Mouse (Mus musculus): ENCODE data around the gene Phf3. TPM values are rescaled to one million over a fixed set of nuclear protein-coding genes. Genes with fewer than 3 reads are reported as not detected.

The Phf3 gene
- polyA plus RNA-seq, 1 experiment from 2014 or later = 27.7 TPM

DNA sequence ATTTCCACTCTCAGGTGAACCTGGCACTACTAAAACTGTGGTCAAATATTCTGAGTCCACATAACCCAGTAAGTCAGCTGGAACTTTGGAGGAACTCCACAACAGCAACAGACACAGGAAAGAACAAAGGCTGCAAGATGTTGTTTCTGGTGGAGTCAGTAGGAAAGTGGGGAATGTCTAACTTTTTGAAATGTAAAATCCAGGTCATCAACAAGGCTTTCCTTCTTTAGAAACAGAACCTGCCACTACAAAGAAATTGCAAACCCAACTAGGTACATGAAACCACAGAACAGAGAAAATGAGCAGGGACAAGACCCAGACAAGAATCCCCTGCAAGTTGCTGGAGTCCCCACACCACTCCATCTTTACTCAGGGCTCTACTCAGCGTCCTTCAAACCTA is 26.0 kb downstream of the Phf3 start:
- H3K36me3 ChIP-seq (ENCODE audit: control insufficient read depth, insufficient read depth, low read length) = no peaks in the 10 kb centered on the region
- H3K9ac ChIP-seq (ENCODE audit: low read length) = no peak overlapping the region
- no peak for ATAC-seq (ENCODE audit: low read depth)
- H3K4me3 ChIP-seq (ENCODE audit: low read length) = no peak overlapping the region
- WGBS = 12% methylated on average over 1 of the region's 1 CpGs
- H3K27ac ChIP-seq (ENCODE audit: low read length) = no peak overlapping the region
- no peak overlapping the region for H3K4me2 ChIP-seq (ENCODE audit: low read depth, low read length)
- no peaks in the 10 kb centered on the region for H3K27me3 ChIP-seq (ENCODE audit: control insufficient read depth, insufficient read depth, low read depth, low read length)
- no peaks in the 10 kb centered on the region for H3K9me3 ChIP-seq (ENCODE audit: control insufficient read depth, low read length)
- no peaks in the 10 kb centered on the region for H3K4me1 ChIP-seq (replicated peaks; ENCODE audit: control insufficient read depth, insufficient read depth, low read length)

DNA sequence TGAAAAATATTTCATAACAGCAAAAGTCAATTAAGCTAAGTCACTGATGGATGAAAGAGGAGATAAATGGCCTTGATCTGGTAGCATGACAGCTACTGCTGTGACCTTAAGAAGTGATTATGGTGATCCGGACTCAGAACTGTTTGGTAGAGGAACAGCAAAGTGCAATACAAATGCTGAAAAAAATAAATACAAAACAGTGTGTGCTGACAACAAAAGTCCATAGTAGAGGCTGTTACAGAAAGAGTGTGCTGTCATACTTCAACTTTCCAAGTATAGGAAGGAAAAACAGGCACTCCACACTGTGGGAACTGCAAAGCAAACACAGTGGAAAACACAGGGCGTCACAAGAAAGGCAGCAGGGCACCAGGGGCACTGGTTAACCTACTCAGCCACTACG is 34.1 kb downstream of the Phf3 start:
- no peaks in the 10 kb centered on the region for H3K4me1 ChIP-seq (replicated peaks; ENCODE audit: control insufficient read depth, insufficient read depth, low read length)
- no peak overlapping the region for H3K4me2 ChIP-seq (ENCODE audit: low read depth, low read length)
- ATAC-seq (ENCODE audit: low read depth) = no peak
- H3K36me3 ChIP-seq (ENCODE audit: control insufficient read depth, insufficient read depth, low read length) = peaks cover 4% of the 10 kb centered on the region; the same call in 1 of the 2 replicates
- no peak overlapping the region for H3K27ac ChIP-seq (ENCODE audit: low read length)
- H3K9ac ChIP-seq (ENCODE audit: low read length) = no peak overlapping the region
- H3K4me3 ChIP-seq (ENCODE audit: low read length) = no peak overlapping the region
- H3K27me3 ChIP-seq (ENCODE audit: control insufficient read depth, insufficient read depth, low read depth, low read length) = no peaks in the 10 kb centered on the region
- H3K9me3 ChIP-seq (ENCODE audit: control insufficient read depth, low read length) = no peaks in the 10 kb centered on the region
- WGBS = 43% methylated on average over 3 of the region's 3 CpGs

DNA sequence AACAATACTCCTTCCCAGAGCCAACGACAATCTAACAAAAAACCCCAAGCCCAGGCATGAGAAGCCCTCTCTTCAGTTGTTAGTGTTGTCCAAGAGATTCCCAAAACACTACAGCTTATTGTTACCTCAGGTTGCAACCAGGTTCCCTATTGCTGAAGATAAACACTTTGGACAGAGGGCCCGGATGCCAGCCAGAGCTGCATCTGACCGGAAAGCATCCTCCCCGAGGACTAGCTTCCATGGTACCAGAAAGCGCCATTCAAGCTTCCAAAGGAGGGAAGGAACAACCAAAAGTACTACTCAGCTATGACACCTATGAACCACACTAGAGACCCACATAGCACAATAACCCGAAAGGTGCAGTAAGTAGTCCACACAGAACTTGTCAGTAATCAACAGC is 38.2 kb downstream of the Phf3 start:
- no peak overlapping the region for H3K9ac ChIP-seq (ENCODE audit: low read length)
- H3K27me3 ChIP-seq (ENCODE audit: control insufficient read depth, insufficient read depth, low read depth, low read length) = no peaks in the 10 kb centered on the region
- H3K36me3 ChIP-seq (ENCODE audit: control insufficient read depth, insufficient read depth, low read length) = peaks cover 2% of the 10 kb centered on the region; the same call in 1 of the 2 replicates
- WGBS = 91% methylated on average over 6 of the region's 6 CpGs
- no peak overlapping the region for H3K4me3 ChIP-seq (ENCODE audit: low read length)
- no peak overlapping the region for H3K4me2 ChIP-seq (ENCODE audit: low read depth, low read length)
- H3K27ac ChIP-seq (ENCODE audit: low read length) = no peak overlapping the region
- no peaks in the 10 kb centered on the region for H3K9me3 ChIP-seq (ENCODE audit: control insufficient read depth, low read length)
- no peak for ATAC-seq (ENCODE audit: low read depth)
- H3K4me1 ChIP-seq (replicated peaks; ENCODE audit: control insufficient read depth, insufficient read depth, low read length) = no peaks in the 10 kb centered on the region

DNA sequence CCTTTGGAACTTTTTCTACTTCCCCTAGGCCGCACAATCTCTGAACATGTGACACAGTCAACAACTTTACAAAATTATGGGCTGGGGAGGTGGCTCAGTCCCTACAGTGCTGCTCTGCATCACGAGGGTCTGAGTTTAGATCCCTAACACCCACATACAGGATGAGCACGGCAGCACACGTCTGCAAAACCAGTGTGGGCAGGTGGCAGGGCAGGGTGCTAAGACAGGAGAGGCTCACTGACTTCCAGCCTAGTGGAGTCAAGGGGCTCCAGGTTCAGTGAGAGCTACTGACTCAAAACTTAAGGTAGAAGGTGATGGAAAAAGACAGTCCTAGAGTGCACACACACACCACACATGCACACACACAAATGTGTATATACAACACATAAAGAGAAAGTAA is 40.9 kb downstream of the Phf3 start:
- no peaks in the 10 kb centered on the region for H3K27me3 ChIP-seq (ENCODE audit: control insufficient read depth, insufficient read depth, low read depth, low read length)
- WGBS = 79% methylated on average over 4 of the region's 4 CpGs
- H3K27ac ChIP-seq (ENCODE audit: low read length) = no peak overlapping the region
- no peak for ATAC-seq (ENCODE audit: low read depth)
- no peak overlapping the region for H3K4me3 ChIP-seq (ENCODE audit: low read length)
- peaks cover 4% of the 10 kb centered on the region; the same call in 1 of the 2 replicates for H3K36me3 ChIP-seq (ENCODE audit: control insufficient read depth, insufficient read depth, low read length)
- no peak overlapping the region for H3K4me2 ChIP-seq (ENCODE audit: low read depth, low read length)
- no peaks in the 10 kb centered on the region for H3K4me1 ChIP-seq (replicated peaks; ENCODE audit: control insufficient read depth, insufficient read depth, low read length)
- H3K9me3 ChIP-seq (ENCODE audit: control insufficient read depth, low read length) = no peaks in the 10 kb centered on the region
- H3K9ac ChIP-seq (ENCODE audit: low read length) = no peak overlapping the region

DNA sequence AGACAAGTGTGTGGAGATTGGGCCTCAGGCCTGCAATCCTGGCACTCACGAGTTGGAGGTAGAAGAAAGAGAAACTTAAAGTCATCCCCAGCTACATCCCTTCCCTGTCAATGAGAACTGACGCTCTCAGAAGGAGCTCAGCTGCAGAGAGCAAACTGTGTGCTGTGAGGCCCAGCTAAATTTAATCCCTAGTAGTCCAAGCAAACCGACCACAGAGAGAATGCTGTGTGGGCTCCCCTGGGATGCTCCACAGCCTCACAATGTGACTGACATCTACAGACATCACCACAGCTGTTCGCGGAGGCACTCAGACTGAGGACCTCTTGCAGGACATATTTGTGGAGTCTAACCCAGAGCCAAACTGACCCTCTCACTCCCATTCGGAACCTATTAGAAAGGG is 54.3 kb downstream of the Phf3 start:
- Histone ChIP-seq H3K4me3 (ENCODE audit: low read length) (no peak overlapping the region), H3K4me2 (ENCODE audit: low read depth, low read length) (no peak overlapping the region), H3K27me3 (ENCODE audit: control insufficient read depth, insufficient read depth, low read depth, low read length) (no peaks in the 10 kb centered on the region), H3K27ac (ENCODE audit: low read length) (no peak overlapping the region), H3K9me3 (ENCODE audit: control insufficient read depth, low read length) (no peaks in the 10 kb centered on the region), H3K36me3 (ENCODE audit: control insufficient read depth, insufficient read depth, low read length) (peaks cover 16% of the 10 kb centered on the region), H3K9ac (ENCODE audit: low read length) (no peak overlapping the region), H3K4me1 (replicated peaks; ENCODE audit: control insufficient read depth, insufficient read depth, low read length) (no peaks in the 10 kb centered on the region)
- ATAC-seq (ENCODE audit: low read depth) = no peak
- whole genome bisulfite sequencing = 93% methylated on average over 6 of the region's 6 CpGs

DNA sequence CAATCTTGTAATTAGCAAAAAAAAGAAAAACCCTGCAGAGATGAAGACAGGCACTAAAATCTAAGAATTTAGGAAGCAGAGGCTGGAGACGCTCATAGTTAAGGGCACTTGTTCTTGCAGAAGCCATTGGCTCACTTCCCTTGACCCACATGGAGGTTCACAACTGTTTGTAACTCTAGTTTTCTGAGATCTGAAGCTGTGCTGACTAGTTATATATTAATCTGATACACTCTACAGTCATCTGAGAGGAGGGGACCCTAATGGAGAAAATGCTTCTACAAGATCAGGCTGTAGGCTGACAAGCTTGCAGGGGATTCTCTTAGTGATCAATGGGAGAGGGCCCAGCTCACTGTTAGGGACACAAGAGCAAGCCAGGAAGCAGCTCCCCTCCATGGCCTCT is 58.1 kb downstream of the Phf3 start:
- Histone ChIP-seq H3K27me3 (ENCODE audit: control insufficient read depth, insufficient read depth, low read depth, low read length) (no peaks in the 10 kb centered on the region), H3K27ac (ENCODE audit: low read length) (no peak overlapping the region), H3K4me1 (replicated peaks; ENCODE audit: control insufficient read depth, insufficient read depth, low read length) (no peaks in the 10 kb centered on the region), H3K4me3 (ENCODE audit: low read length) (no peak overlapping the region), H3K9me3 (ENCODE audit: control insufficient read depth, low read length) (no peaks in the 10 kb centered on the region), H3K4me2 (ENCODE audit: low read depth, low read length) (no peak overlapping the region), H3K9ac (ENCODE audit: low read length) (no peak overlapping the region), H3K36me3 (ENCODE audit: control insufficient read depth, insufficient read depth, low read length) (peaks cover 32% of the 10 kb centered on the region)
- 73% methylated on average over 1 of the region's 1 CpGs for WGBS
- no peak for ATAC-seq (ENCODE audit: low read depth)

DNA sequence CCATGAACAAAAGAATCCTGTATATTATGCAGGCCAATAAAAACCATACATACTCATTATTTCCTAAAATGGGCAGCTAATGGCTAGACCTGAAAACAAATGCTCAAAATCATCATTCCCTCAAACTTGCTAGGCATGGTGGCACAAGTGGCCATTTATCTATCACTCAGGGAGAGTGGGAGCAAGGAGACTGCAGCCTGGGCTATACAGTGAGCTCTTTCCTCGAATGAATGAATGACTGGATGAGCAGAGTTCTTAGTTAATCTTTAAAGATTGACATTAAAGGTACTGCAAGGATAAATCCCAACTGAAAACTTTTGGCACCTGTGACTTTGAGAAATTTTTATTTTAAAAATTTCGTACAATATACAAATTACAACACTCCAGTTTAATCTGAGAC is 58.7 kb downstream of the Phf3 start:
- Histone ChIP-seq H3K9ac (ENCODE audit: low read length) (no peak overlapping the region), H3K4me2 (ENCODE audit: low read depth, low read length) (no peak overlapping the region), H3K4me1 (replicated peaks; ENCODE audit: control insufficient read depth, insufficient read depth, low read length) (no peaks in the 10 kb centered on the region), H3K9me3 (ENCODE audit: control insufficient read depth, low read length) (no peaks in the 10 kb centered on the region), H3K36me3 (ENCODE audit: control insufficient read depth, insufficient read depth, low read length) (peaks cover 33% of the 10 kb centered on the region), H3K27ac (ENCODE audit: low read length) (no peak overlapping the region), H3K4me3 (ENCODE audit: low read length) (no peak overlapping the region), H3K27me3 (ENCODE audit: control insufficient read depth, insufficient read depth, low read depth, low read length) (no peaks in the 10 kb centered on the region)
- ATAC-seq (ENCODE audit: low read depth) = no peak
- 86% methylated on average over 2 of the region's 2 CpGs for WGBS

DNA sequence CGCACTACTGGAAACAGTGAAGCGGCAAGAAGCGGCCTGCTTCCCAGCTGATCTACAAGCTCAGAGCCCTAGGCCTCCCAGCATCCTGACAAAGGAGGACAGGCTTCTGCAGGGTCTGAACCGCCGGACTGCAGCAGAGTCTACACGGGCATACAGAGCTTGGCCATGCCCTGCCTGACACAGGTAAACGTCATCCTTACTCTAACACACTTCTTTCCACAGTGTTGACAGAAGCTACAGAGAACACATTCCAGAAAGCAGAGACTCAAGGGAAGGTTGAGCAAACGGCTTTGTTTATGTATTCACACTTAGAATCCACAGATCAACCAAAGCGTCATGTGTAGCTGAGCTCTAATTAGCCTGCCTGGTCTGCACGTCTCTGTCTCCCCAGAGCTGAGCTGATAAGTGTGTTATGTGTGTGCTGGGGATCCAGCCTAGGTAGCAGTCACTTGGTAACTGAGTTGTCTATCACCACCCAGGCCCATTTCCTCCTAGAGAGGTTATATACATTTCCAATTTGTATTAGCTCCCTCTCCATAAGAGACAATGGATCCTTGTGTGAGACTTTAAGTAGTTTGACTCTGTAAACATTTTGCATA is 65.5 kb downstream of the Phf3 start:
- H3K9ac ChIP-seq (ENCODE audit: low read length) = no peak overlapping the region
- H3K27me3 ChIP-seq (ENCODE audit: control insufficient read depth, insufficient read depth, low read depth, low read length) = no peaks in the 10 kb centered on the region
- H3K27ac ChIP-seq (ENCODE audit: low read length) = no peak overlapping the region
- H3K4me2 ChIP-seq (ENCODE audit: low read depth, low read length) = no peak overlapping the region
- no peak for ATAC-seq (ENCODE audit: low read depth)
- H3K9me3 ChIP-seq (ENCODE audit: control insufficient read depth, low read length) = no peaks in the 10 kb centered on the region
- 51% methylated on average over 10 of the region's 10 CpGs for WGBS
- peaks cover 60% of the 10 kb centered on the region for H3K36me3 ChIP-seq (ENCODE audit: control insufficient read depth, insufficient read depth, low read length)
- no peaks in the 10 kb centered on the region for H3K4me1 ChIP-seq (replicated peaks; ENCODE audit: control insufficient read depth, insufficient read depth, low read length)
- no peak overlapping the region for H3K4me3 ChIP-seq (ENCODE audit: low read length)

DNA sequence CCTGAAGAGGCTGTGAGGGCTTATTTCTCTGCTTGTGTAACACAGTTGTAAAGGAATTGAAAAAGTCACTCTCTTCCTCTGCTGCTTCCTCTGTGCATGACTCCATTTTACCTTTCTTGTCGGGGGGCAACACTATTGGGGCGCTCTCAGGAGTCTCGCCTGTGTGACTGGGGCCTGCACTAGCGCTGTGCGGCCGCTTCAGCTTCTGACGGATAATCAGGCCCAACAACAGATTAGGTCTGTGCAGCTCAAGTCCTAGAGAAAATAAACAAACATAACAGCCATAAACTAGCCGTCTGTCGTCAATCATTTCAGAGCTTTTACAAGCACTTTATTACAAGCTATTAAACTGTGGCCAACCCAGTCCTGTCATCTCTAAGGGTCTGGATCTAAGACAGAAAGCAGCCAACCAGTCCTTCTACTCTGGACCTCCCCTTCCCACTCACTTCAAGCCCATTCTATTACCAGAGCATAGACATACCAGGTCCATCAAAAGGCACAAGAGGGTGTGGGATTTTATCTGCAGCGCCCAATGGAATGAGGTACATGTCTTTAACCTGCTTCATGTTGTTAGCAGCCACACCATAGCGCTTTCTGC is 67.9 kb downstream of the Phf3 start:
- Histone ChIP-seq H3K4me1 (replicated peaks; ENCODE audit: control insufficient read depth, insufficient read depth, low read length) (no peaks in the 10 kb centered on the region), H3K36me3 (ENCODE audit: control insufficient read depth, insufficient read depth, low read length) (peaks cover 46% of the 10 kb centered on the region), H3K27ac (ENCODE audit: low read length) (no peak overlapping the region), H3K9ac (ENCODE audit: low read length) (no peak overlapping the region), H3K27me3 (ENCODE audit: control insufficient read depth, insufficient read depth, low read depth, low read length) (no peaks in the 10 kb centered on the region), H3K4me3 (ENCODE audit: low read length) (no peak overlapping the region), H3K4me2 (ENCODE audit: low read depth, low read length) (no peak overlapping the region), H3K9me3 (ENCODE audit: control insufficient read depth, low read length) (no peaks in the 10 kb centered on the region)
- no peak for ATAC-seq (ENCODE audit: low read depth)
- 83% methylated on average over 11 of the region's 11 CpGs for WGBS
